Mouse (Mus musculus) frontal cortex, postnatal 14 days (tissue): ENCODE measurements around the gene Spaca3.

Experiments used
- DNase-seq, 2 experiments: peaks; one replicate each; pipeline ENCODE4 v3.0.0; 2022; ENCODE audit warnings: low spot score in 2 of 2

The Spaca3 gene

DNA sequence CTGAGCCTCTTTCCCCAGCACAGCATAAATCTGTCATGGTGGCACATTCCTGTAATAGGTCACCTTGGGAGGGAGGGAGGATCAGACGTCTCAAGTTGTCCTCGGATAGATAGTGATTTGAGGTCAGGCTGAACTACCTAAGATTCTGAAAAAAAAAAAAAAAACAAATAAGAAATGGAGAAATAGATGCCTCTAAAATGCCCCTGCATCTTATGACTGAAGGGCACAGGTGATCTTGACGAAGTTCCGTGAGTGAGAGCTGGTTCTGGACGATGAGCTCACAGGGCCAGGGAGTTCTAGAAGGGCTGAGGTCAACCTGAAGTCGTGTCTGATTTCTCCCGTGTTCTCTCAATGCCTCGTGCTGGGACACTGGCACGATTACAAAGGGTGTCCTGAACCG lies at the start of gene Spaca3:
Gene Spaca3 (plus strand): TSS at position 301 of the 400 bp plus-strand sequence.
- DNase-seq, result no peak

DNA sequence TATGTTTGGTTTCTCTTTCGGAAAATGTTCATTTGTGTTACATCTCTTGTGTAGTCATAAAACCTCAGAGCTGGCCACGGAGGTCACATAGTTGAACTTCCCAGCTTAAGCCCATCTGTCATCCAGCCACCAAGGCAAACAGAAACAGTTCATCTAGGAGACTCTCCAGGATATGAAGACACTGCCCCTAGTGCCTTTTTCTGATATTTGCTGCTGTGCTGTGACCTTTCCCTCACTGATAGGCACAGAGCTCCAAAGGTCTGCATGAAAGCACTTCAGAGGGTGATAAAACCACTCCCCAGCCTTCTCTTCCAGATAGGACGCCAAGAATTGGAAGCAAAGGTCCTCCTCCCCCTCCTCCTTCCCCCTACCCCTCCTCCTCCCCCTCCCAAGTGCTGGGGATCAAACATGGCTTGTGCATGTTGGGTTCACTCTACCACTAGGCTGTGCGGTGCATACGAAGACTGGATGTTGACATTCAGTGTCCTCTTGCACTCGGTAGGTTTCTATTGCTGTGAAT lies 49.6 kb upstream of the Spaca3 start:
- DNase-seq, result no peak

DNA sequence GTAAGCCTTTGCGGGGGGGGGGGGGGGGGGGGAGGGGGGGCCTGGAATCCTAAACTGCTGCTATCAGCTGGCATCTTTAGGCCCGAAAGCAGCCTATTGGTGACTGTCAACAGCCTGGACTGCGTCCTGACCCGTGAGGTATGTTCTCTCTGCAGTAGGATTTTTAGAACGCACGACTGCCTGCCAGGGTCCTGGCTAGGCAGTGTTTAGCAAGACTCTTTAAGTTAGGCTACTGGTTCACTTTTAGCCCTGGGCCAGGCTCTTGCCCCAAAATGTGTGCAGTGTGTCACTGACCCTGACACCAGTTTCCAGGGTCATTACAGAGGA lies 48.5 kb upstream of the Spaca3 start:
- DNase-seq, result no peak

- DNase-seq, result no peak
Observed at GRCm38 (mm10) chr11:80809993-80810821, 48.0 kb upstream of the Spaca3 start, which contains the start of gene Tmem98. Gene Tmem98 (plus strand): TSS chr11:80810175.

GRCm38 (mm10) chr11:80811156-80811555 lies 47.0 kb upstream of the Spaca3 start:
- no peak for DNase-seq

- no peak for DNase-seq
Observed at GRCm38 (mm10) chr11:80815354-80815753, 42.8 kb upstream of the Spaca3 start.

DNA sequence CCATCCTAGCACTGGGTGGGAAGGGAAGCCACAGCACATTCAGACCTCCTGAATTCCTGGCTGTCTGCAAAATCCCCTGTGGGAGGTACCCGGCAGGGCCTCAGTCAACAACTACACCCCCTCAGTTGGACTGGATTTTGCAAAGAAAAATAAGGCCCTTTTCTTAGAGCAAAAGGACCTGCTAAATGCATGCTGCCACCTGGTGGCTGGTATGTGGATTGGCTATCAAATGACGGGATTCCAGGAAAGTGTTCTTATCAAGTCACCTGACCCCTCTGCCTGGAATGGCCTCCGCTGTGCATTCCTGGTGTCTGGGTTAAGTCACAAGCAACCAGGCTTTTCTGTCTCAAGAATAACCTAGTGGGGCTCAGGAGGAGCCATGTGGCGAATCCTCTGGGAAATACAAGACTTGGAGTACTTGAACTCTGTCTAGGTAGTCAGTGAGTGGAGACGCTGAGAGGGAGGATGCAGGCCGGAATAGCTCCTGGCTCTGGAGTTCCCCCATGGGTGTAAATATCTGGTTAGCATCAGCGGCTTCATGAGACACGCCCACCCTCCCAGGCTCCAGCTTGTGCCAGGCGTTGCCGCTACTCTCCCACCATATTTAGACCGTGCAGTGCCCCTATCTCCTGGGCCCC lies 40.0 kb upstream of the Spaca3 start:
- DNase-seq, result peak; percentile 38 to 54

DNA sequence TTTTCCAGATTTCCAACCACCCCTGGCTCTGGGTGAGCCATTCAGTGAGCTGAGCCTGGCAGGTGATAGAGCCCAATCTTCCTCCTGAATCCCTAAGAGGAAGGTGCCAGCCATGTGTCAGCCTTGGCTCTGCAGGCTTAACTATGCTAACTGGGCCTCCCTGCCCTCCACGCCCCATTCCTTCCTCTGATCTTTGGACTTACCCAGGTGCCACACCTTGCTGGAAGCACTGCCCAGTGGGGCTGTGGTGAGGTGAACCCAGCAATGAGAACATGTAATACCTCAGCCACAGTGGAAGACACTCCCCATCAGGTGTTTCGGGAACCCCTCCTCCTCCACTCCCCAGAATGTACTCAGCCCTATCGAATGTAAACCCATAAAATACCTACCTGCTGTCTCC lies 38.1 kb upstream of the Spaca3 start:
- no peak for DNase-seq

DNA sequence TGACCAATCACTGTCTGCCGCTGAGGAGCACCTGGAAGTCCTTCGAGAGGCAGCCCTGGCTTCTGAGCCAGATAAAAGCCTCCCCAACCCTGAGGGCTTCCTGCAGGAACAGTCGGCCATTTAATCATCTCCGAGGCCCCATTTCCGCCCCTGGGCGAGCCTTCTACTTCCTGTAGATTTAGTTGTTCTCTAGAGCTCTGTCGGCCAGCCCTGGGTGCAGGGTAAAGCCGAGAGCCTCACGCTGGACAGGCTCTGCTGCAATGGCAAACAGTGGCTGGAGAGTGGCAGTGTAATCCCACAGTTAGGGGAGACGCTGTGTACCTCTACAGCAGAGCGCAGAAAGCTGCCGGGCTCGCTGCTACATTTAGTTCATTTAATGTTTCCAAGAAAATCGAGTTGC lies 36.9 kb upstream of the Spaca3 start:
- DNase-seq, result peak in 1 of 2 experiments; percentile 41

GRCm38 (mm10) chr11:80821794-80822193 lies 36.4 kb upstream of the Spaca3 start:
- DNase-seq, result no peak

DNA sequence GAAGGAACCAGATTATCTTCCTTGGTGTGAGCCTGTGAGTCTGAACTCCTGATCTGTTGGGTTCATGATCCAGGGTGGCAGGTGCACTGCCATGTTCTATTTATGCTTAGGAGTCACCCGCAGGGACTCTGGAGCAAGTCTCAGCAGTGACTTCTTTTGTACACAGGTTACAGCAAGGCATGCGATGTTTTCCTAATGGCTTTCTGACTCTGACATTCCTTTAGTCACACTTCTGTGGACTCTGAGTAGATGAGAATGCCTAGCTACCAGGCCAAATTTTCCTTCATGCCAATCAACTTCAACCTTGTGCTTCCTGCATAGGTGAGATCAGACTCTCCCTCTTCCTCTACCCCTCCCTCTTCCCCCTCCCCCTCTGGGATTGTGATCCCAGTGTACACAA lies 22.8 kb upstream of the Spaca3 start:
- DNase-seq, result no peak

- DNase-seq, result no peak
Observed at GRCm38 (mm10) chr11:80835841-80836240, 22.3 kb upstream of the Spaca3 start.

- no peak for DNase-seq
Observed at GRCm38 (mm10) chr11:80838724-80839123, 19.4 kb upstream of the Spaca3 start.

DNA sequence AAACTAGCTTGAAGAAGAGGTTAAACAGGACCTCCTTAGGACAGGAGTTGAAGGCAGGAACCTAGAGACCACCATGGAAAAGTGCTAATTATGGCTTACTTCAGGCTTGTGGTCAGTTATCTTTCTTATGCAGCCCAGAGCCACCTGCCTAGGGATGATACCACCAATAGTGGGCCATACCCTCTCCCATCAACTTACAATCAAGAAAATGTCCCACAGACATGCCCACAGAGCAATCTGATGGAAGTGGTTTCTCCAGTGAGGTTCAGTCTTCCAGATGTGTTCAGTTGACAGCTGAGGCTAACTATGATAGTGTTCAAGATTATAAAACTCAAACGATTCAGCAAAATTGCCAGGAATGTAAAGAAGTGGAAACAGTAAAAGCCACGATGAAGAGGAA lies 14.7 kb upstream of the Spaca3 start:
- DNase-seq, result no peak

DNA sequence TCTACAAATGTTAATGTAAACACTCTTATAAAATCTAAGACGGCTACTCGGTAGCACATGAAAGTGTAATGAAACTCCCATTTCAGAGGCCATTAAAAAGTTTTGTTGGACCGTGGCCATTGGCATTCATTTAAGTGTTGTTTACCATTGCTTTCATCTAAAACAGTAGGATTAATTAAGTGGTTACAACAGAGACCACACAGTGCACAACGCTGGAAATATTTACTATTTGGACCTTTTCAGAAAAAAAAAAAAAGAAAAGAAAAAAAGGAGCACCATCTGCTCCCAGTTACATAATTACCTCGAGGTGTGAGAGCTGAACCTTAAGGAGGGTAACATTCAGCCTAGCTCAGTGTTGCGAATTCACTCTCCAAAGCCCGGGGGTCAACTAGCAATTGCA lies 12.7 kb upstream of the Spaca3 start:
- no peak for DNase-seq

- no peak for DNase-seq
Observed at GRCm38 (mm10) chr11:80846115-80846514, 12.1 kb upstream of the Spaca3 start.

- no peak for DNase-seq
Observed at GRCm38 (mm10) chr11:80848131-80848530, 10.0 kb upstream of the Spaca3 start.

DNA sequence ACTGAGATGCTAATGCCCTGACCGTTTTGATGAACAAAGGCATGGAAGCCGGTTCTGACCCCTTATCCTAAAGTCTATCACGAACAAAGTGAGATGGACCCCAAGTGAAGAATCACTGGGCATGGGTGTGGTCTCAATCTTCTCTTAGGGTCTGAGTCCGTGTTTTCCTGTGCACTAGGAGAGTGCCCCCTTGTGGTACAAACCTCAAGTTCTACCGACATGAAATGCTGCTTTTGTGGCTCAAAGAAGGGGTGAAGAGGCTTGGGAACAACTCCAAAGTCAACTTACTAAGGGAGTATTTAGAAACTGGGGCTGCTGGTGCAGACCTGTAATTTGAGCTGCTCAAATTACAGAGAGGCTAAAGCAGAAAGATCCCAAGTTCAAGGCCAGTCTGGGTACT lies 6.3 kb upstream of the Spaca3 start:
- no peak for DNase-seq

DNA sequence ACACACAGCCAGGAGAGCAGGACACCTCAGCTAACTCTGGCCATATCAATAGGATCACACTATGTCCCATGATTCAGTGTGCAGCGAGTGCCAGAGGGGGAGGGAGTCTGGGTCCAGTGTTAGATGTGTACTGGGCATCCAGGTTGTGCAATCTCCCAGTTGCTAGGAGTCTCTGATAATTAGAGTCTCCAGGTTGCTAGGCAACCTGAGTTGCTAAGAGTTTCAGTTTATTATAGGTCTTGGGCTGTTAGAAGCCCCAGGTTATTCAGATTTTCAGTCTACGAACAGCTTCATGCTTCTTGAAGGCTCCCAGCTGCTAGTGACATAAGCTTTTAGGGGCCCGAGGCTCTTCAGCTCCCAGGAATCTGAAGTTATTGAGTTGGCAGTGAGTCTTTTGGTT lies 5.2 kb upstream of the Spaca3 start:
- no peak for DNase-seq

DNA sequence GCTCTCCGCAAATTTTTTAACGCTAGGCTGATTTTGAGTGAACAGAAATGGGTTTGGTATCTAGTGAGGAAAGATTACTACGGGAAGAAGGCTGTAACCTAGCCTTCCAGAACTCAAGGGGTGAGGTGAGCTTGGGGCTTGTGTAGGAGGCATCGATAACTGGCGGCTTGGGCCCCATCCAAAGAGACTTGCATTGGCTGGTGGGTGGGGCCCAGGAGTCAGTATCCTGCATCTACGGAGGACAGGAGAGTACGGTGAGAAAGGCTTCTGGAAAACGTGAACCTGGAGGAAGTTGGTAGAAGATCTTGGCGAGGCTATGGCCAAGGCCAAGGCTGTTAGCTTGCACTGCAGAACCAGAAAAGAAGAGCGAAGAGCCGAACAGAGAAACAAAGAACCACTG lies 3.7 kb upstream of the Spaca3 start:
- DNase-seq, result no peak

GRCm38 (mm10) chr11:80854908-80855307 lies 3.3 kb upstream of the Spaca3 start:
- no peak for DNase-seq

DNA sequence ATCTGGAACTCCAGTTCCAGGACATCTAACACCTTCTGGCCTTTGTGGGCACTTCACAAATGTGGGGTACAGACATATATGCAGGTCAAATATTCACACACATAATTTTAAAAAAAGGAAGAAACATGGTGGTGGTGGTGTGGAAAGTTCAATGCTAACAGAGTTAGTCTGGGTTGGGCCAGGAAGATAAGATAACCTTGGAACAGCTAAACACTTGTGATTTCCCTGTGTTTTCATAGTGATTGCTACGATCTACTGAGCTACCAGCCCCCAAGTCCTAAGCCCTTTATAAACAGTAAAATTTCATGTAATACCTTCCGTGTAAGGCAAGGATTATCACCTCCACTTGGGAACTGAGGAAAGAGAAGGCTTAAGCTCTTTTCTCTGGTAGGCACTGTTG lies 1.3 kb upstream of the Spaca3 start:
- no peak for DNase-seq

DNA sequence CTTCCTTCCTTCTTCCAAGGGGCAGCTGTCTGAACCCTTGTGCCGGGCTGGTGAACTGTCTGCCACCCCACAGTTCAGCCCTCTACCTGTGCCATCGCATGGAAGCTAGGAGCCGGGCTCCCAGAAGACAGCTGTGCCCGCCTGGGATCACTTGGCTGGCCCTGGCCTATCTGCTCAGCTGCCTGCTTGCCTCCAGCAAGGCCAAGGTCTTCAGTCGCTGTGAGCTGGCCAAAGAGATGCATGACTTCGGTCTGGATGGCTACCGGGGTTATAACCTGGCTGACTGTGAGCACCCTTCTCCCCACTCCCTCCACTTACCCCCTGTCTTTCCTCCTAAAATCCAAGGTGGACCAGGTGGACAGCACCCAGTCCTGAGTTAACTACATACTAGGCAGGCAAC lies 4.8 kb downstream of the Spaca3 start:
- no peak for DNase-seq
